Mouse (Mus musculus) liver, postnatal 0 days (tissue): ENCODE measurements around the gene Cse1l.

ENCODE experiments used
- CTCF ChIP-seq: sonication (generic); IDR thresholded peaks from 2 replicates; pipeline ENCODE4 v1.5.1; 2016; ENCODE audit warnings: antibody characterized with exemption, low read depth
- EP300 ChIP-seq: IDR thresholded peaks from 2 replicates; pipeline ENCODE4 v1.6.1; 2016; ENCODE audit warnings: antibody characterized with exemption, low read depth, mild to moderate bottlenecking

DNA sequence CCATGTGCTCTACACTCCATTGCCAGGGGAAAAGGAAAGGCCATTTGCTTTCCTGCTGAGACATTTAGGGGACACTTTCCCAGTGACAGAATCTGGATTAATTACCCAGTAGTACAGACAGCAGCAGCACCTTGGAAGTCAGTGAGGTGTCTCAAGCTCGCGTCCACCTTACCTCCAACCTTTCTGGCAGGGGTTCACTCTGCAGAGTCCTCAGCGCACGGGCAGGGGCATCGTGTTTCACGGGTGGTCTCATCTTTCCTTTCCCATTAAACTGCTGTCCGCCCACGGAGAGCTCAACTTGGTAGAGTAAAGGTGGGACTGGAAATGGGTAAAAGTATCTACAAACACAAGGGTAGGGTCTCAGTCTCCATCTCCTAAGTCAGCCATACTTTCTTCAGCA lies 57.4 kb downstream of the Cse1l start:
- no peak for TF ChIP-seq CTCF
- no peak for TF ChIP-seq EP300
